Mouse (Mus musculus): ENCODE measurements around the gene Dtx3.

- no peak for TF ChIP-seq ZC3H11A (IDR thresholded peaks at IDR 0.05; ENCODE audit: borderline replicate concordance, low read depth, low read length)
- TF ChIP-seq CHD2 (IDR thresholded peaks at IDR 0.05; ENCODE audit: low read depth, low read length) = no peak
- TF ChIP-seq ZNF384 (IDR thresholded peaks at IDR 0.05; ENCODE audit: low read depth, low read length) = no peak
- no peak for TF ChIP-seq HCFC1 (IDR thresholded peaks at IDR 0.05; ENCODE audit: borderline replicate concordance, insufficient read depth, low read length)
- TF ChIP-seq MAFK (IDR thresholded peaks at IDR 0.05; ENCODE audit: insufficient read depth, low read depth, low read length) = no peak
Measured at GRCm38 (mm10) chr10:127185506-127185905, 10.0 kb downstream of the Dtx3 start.

Data from ES-E14 (cell line).